ENCODE assay signal across 8 mouse cellular contexts in the genomic region with DNA sequence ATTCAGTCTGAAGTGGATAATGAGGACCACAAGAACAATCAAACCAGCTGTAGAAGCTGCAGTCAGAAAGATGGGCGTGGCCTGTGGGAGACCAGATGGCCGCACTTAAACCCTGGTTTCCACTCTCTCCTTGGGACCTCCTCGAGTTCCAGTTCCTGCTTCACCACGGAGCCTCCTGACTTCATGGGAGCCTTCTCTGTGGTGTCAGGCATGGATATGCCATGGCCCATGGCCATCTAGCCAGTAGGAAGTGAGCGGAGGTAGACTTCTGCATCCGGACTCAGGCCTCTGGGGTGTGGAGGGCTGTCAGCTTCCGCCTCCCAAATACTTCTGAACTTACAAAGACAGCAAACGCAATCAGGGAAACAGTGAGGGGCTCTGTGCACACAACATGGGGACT.
DNase-seq lines count a peak whose midpoint lies in the region; ATAC-seq and TF ChIP-seq lines count a peak whose summit lies in the region.

No protein-coding gene starts in this region.

- TF ChIP-seq RAD21 in CH12.LX (IDR thresholded peaks at IDR 0.05; ENCODE audit: low read depth, low read length), result no peak

- H3K27me3 ChIP-seq in heart, adult 2 months (ENCODE audit: control insufficient read depth, insufficient read depth, low read length), result no peaks in the 10 kb centered on the region
- H3K27me3 ChIP-seq in CH12.LX (replicated peaks), result no peaks in the 10 kb centered on the region
- no peaks in the 10 kb centered on the region for H3K27me3 ChIP-seq in heart, embryonic 13.5 days (replicated peaks)

- dilution Hi-C loops in CH12.LX (cut with MboI; ENCODE audit: extremely low pct_ligation_motif_present, extremely low pct_unique_long_range_greater_than_20kb, low sequenced_read_pairs), result no loop called here

- H3K4me1 ChIP-seq in heart, adult 2 months (ENCODE audit: control insufficient read depth, insufficient read depth, low read length), result peaks cover 5% of the 10 kb centered on the region
- peaks cover 21 to 83% of the 10 kb centered on the region in 2 experiments for H3K4me1 ChIP-seq in CH12.LX (ENCODE audit: control insufficient read depth in 1 of 2, insufficient read depth in 2 of 2)
- peaks cover 60% of the 10 kb centered on the region for H3K4me1 ChIP-seq in heart, embryonic 13.5 days

- intact Hi-C loops in heart, adult 2 months (cut with DNase I), result no loop called here

- TF ChIP-seq EP300 in heart, adult 2 months (IDR thresholded peaks at IDR 0.05; ENCODE audit: insufficient read depth, low read depth, low read length), result no peak
- 0 out of 2 replicates have a peak, but pooled peaks have one; percentile 36 for TF ChIP-seq EP300 in CH12.LX (IDR thresholded peaks at IDR 0.05; ENCODE audit: low read length)

- H3K36me3 ChIP-seq in heart, adult 2 months (ENCODE audit: control insufficient read depth, insufficient read depth, low read length), result no peaks in the 10 kb centered on the region
- H3K36me3 ChIP-seq in CH12.LX (replicated peaks in 1 of 2; ENCODE audit: control insufficient read depth in 1 of 2, insufficient read depth in 1 of 2, low read length in 1 of 2), result peaks cover 0 to 46% of the 10 kb centered on the region in 2 experiments
- H3K36me3 ChIP-seq in heart, embryonic 13.5 days, result no peaks in the 10 kb centered on the region

- TF ChIP-seq CTCF in heart, adult 2 months (IDR thresholded peaks at IDR 0.05), result no peak
- TF ChIP-seq CTCF in CH12.LX (conservative IDR thresholded peaks at IDR 0.05 in 1 of 2, IDR thresholded peaks at IDR 0.05 in 1 of 2; ENCODE audit: low read depth in 2 of 2, low read length in 2 of 2), result no peak

- no peak for TF ChIP-seq POLR2A in heart, adult 2 months (IDR thresholded peaks at IDR 0.05; ENCODE audit: insufficient read depth, low read depth, low read length)
- peak; percentile 51 for TF ChIP-seq POLR2A in CH12.LX (IDR thresholded peaks at IDR 0.05; ENCODE audit: low read depth, low read length)

- H3K9me3 ChIP-seq in CH12.LX (replicated peaks; ENCODE audit: low read length), result peaks cover 4% of the 10 kb centered on the region
- H3K9me3 ChIP-seq in heart, embryonic 13.5 days, result no peaks in the 10 kb centered on the region

- 68% methylated on average over 8 of the region's 8 CpGs for whole genome bisulfite sequencing in heart, adult 2 months
- 75% methylated on average over 8 of the region's 8 CpGs for WGBS in heart, embryonic 13.5 days

- no peak for ATAC-seq in heart, embryonic 13.5 days (ENCODE audit: extremely low read depth, insufficient number of reproducible peaks, low FRiP score, low TSS enrichment)

- DNase-seq in heart, adult 2 months, result peak; percentile 41 to 65
- DNase-seq in heart, postnatal 4 days, result no peak
- DNase-seq in CH12.LX (ENCODE audit: extremely low read depth), result peak; percentile 84
- peak; percentile 19 for DNase-seq in lung, postnatal 14 days
- DNase-seq in thymus, postnatal 14 days, result peak; percentile 58
- no peak for DNase-seq in adrenal gland, postnatal 36 days
- DNase-seq in frontal cortex, adult 2 months (ENCODE audit: extremely low spot score in 1 of 2, low spot score in 1 of 2), result no peak

- no peak overlapping the region for H3K9ac ChIP-seq in heart, adult 2 months (ENCODE audit: low read depth, low read length)
- peak overlapping the region; percentile 69 for H3K9ac ChIP-seq in CH12.LX (ENCODE audit: insufficient read depth, low read depth)
- no peak overlapping the region for H3K9ac ChIP-seq in heart, embryonic 13.5 days

- H3K4me3 ChIP-seq in heart, adult 2 months, result no peak overlapping the region
- peak overlapping the region; percentile 24 to 42 (median 36) for H3K4me3 ChIP-seq in CH12.LX (replicated peaks in 1 of 3; ENCODE audit: low read depth in 2 of 3, low read length in 2 of 3, poor library complexity in 1 of 3)
- no peak overlapping the region for H3K4me3 ChIP-seq in heart, embryonic 13.5 days

- peak overlapping the region; percentile 75 for H3K4me2 ChIP-seq in CH12.LX (ENCODE audit: insufficient read depth, low read depth, poor library complexity, severe bottlenecking)
- no peak overlapping the region for H3K4me2 ChIP-seq in heart, embryonic 13.5 days

- H3K27ac ChIP-seq in heart, adult 2 months, result no peak overlapping the region
- peak overlapping the region; percentile 90 for H3K27ac ChIP-seq in CH12.LX (ENCODE audit: insufficient read depth, low read depth)
- peak overlapping the region; percentile 32; the same call in 1 of the 2 replicates for H3K27ac ChIP-seq in heart, embryonic 13.5 days (replicated peaks)

- H3K79me2 ChIP-seq in heart, adult 2 months (replicated peaks; ENCODE audit: control insufficient read depth, insufficient read depth, low read length), result no peaks in the 10 kb centered on the region
- peaks cover 16% of the 10 kb centered on the region; the same call in 1 of the 2 replicates for H3K79me2 ChIP-seq in CH12.LX (replicated peaks; ENCODE audit: control insufficient read depth, extremely low read depth, insufficient read depth, poor library complexity, severe bottlenecking)

- in situ Hi-C loops in CH12.LX (cut with MboI; ENCODE audit: low pct_ligation_motif_present, low pct_unique_long_range_greater_than_20kb, low sequenced_read_pairs), result loop anchor here (25.0 kb wide), 1 partner anchor 360 kb away; no protein-coding TSS in a partner anchor

TF ChIP-seq in CH12.LX, 34 proteins besides CTCF, POLR2A, EP300 and RAD21:
- no peak for TF ChIP-seq MYC (IDR thresholded peaks at IDR 0.05; ENCODE audit: low read depth, low read length)
- TF ChIP-seq ELF1 (IDR thresholded peaks at IDR 0.05; ENCODE audit: low read depth, low read length), result no peak; the same call in 1 of the 2 replicates
- TF ChIP-seq USF2 (conservative IDR thresholded peaks at IDR 0.05; ENCODE audit: low read depth, low read length), result no peak
- no peak for TF ChIP-seq MAZ (IDR thresholded peaks at IDR 0.05; ENCODE audit: low read depth, low read length)
- TF ChIP-seq HCFC1 (IDR thresholded peaks at IDR 0.05; ENCODE audit: low read depth, low read length), result no peak
- no peak; the same call in 1 of the 2 replicates for TF ChIP-seq NELFE (IDR thresholded peaks at IDR 0.05; ENCODE audit: low read depth, low read length)
- no peak for TF ChIP-seq BHLHE40 (IDR thresholded peaks at IDR 0.05; ENCODE audit: low read depth, low read length)
- no peak for TF ChIP-seq MEF2A (IDR thresholded peaks at IDR 0.05; ENCODE audit: borderline replicate concordance, low read depth, low read length)
- TF ChIP-seq TCF12 (IDR thresholded peaks at IDR 0.05; ENCODE audit: low read depth, low read length), result peak; percentile 53
- TF ChIP-seq IRF4 (IDR thresholded peaks at IDR 0.05; ENCODE audit: low read depth, low read length), result no peak
- TF ChIP-seq JUND (conservative IDR thresholded peaks at IDR 0.05; ENCODE audit: low read depth, low read length), result no peak
- peak; percentile 10; the same call in 1 of the 2 replicates for TF ChIP-seq MAX (IDR thresholded peaks at IDR 0.05; ENCODE audit: low read length)
- no peak for TF ChIP-seq RCOR1 (conservative IDR thresholded peaks at IDR 0.05; ENCODE audit: low read depth, low read length)
- TF ChIP-seq KAT2A (IDR thresholded peaks at IDR 0.05; ENCODE audit: insufficient replicate concordance, low read length), result no peak
- no peak for TF ChIP-seq ZNF384 (IDR thresholded peaks at IDR 0.05; ENCODE audit: low read depth, low read length)
- 0 out of 2 replicates have a peak, but pooled peaks have one; percentile 24 for TF ChIP-seq TBP (conservative IDR thresholded peaks at IDR 0.05; ENCODE audit: low read depth, low read length)
- no peak for TF ChIP-seq NRF1 (IDR thresholded peaks at IDR 0.05; ENCODE audit: low read depth, low read length)
- TF ChIP-seq ZKSCAN1 (IDR thresholded peaks at IDR 0.05; ENCODE audit: borderline replicate concordance, low read depth, low read length), result no peak
- TF ChIP-seq MAFK (IDR thresholded peaks at IDR 0.05; ENCODE audit: insufficient replicate concordance, low read length), result no peak
- TF ChIP-seq ETS1 (conservative IDR thresholded peaks at IDR 0.05; ENCODE audit: low read depth, low read length), result peak; percentile 47; the same call in 1 of the 2 replicates
- TF ChIP-seq SMC3 (IDR thresholded peaks at IDR 0.05; ENCODE audit: low read depth, low read length), result no peak
- TF ChIP-seq UBTF (IDR thresholded peaks at IDR 0.05; ENCODE audit: low read depth, low read length), result 0 out of 2 replicates have a peak, but pooled peaks have one; percentile 73
- no peak for TF ChIP-seq E2F4 (IDR thresholded peaks at IDR 0.05; ENCODE audit: insufficient replicate concordance, low read depth, low read length)
- no peak for TF ChIP-seq CHD2 (IDR thresholded peaks at IDR 0.05; ENCODE audit: low read length)
- peak; percentile 17; the same call in 1 of the 2 replicates for TF ChIP-seq CHD1 (IDR thresholded peaks at IDR 0.05; ENCODE audit: low read depth, low read length)
- no peak for TF ChIP-seq ZMIZ1 (IDR thresholded peaks at IDR 0.05; ENCODE audit: low read depth, low read length)
- TF ChIP-seq MXI1 (IDR thresholded peaks at IDR 0.05; ENCODE audit: low read depth, low read length), result peak; percentile 29; the same call in 1 of the 2 replicates
- no peak for TF ChIP-seq JUN (IDR thresholded peaks at IDR 0.05; ENCODE audit: insufficient read depth, low read depth, low read length)
- peak; percentile 56; the same call in 1 of the 2 replicates for TF ChIP-seq SIN3A (IDR thresholded peaks at IDR 0.05; ENCODE audit: low read length)
- TF ChIP-seq POLR2AphosphoS2 (IDR thresholded peaks at IDR 0.05; ENCODE audit: low read depth, low read length), result no peak
- TF ChIP-seq PAX5 (IDR thresholded peaks at IDR 0.05; ENCODE audit: low read length), result no peak
- TF ChIP-seq ZC3H11A (IDR thresholded peaks at IDR 0.05; ENCODE audit: low read depth, low read length), result no peak
- TF ChIP-seq USF1 (IDR thresholded peaks at IDR 0.05; ENCODE audit: low read depth, low read length), result no peak
- no peak for TF ChIP-seq GABPA (IDR thresholded peaks at IDR 0.05; ENCODE audit: insufficient replicate concordance, low read depth, low read length)
TF ChIP-seq in CH12.LX: peak in this region for 8.

Comparison
In these comparisons a context has a peak if more than half of its experiments do, and no peak if none do; other contexts are left out.
1. DNase-seq: peak in heart, adult 2 months (2 of 2), CH12.LX (single experiment), lung, postnatal 14 days (single experiment) and thymus, postnatal 14 days (single experiment); none in heart, postnatal 4 days (single experiment), adrenal gland, postnatal 36 days (0 of 2) and frontal cortex, adult 2 months (0 of 2).
2. H3K4me3 ChIP-seq: peak in CH12.LX (3 of 3); none in heart, adult 2 months (single experiment) and heart, embryonic 13.5 days (single experiment).